Mouse (Mus musculus): Measurements from ENCODE around the gene Cplane1. TPM values are rescaled to one million over a fixed set of nuclear protein-coding genes. Genes with fewer than 3 reads are reported as not detected.
"Not testable (repeated sequence)": the region's sequence is repeated elsewhere in the genome, so short reads cannot be mapped to it uniquely, and the experiment has no call there.

The Cplane1 gene
- polyA plus RNA-seq, 1 experiment from 2014 or later: 10.0 TPM

GRCm38 (mm10) chr15:8200317-8200716 is 31.4 kb downstream of the Cplane1 start:
- H3K27me3 ChIP-seq (replicated peaks; ENCODE audit: control insufficient read depth, insufficient read depth, low read length): no peaks in the 10 kb centered on the region
- H3K4me2 ChIP-seq (ENCODE audit: low read length): no peak overlapping the region
- H3K9ac ChIP-seq (ENCODE audit: low read length): no peak overlapping the region
- H3K36me3 ChIP-seq (ENCODE audit: control insufficient read depth, insufficient read depth, low read length): peaks cover 55% of the 10 kb centered on the region
- ATAC-seq (replicated peaks; ENCODE audit: low FRiP score, low TSS enrichment, low read depth) (no peak), DNase-seq (ENCODE audit: low spot score) (no peak)
- 0 out of 2 replicates have a peak, but pooled peaks cover 2% of the 10 kb centered on the region for H3K9me3 ChIP-seq (ENCODE audit: control insufficient read depth, low read length)
- no peaks in the 10 kb centered on the region for H3K4me1 ChIP-seq (replicated peaks; ENCODE audit: control insufficient read depth, insufficient read depth, low read length)
- no peak overlapping the region for H3K27ac ChIP-seq (ENCODE audit: low read depth)
- H3K4me3 ChIP-seq (ENCODE audit: low read depth, low read length): no peak overlapping the region

DNA sequence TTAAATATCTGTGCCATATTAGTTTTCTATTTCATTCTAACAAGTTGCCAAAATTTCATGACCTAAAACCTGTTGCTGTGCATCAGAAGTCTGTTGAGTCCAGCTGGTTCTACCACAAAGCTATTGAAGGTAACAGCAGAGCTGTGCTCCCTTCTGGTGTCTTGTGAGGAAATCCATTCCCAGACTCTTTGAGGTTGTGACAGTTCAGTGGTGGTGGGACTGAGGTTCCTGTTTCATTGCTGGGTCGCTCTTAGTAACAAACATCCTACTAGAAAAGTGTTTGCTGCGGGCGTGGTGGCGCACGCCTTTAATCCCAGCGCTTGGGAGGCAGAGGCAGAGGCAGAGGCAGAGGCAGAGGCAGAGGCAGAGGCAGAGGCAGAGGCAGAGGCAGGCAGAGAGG is 39.5 kb downstream of the Cplane1 start:
- DNase-seq (ENCODE audit: low spot score) (no peak), ATAC-seq (replicated peaks; ENCODE audit: low FRiP score, low TSS enrichment, low read depth) (no peak)
- Histone ChIP-seq H3K27me3 (replicated peaks; ENCODE audit: control insufficient read depth, insufficient read depth, low read length) (no peaks in the 10 kb centered on the region), H3K4me3 (ENCODE audit: low read depth, low read length) (no peak overlapping the region), H3K4me1 (replicated peaks; ENCODE audit: control insufficient read depth, insufficient read depth, low read length) (no peaks in the 10 kb centered on the region), H3K9ac (ENCODE audit: low read length) (no peak overlapping the region), H3K9me3 (ENCODE audit: control insufficient read depth, low read length) (no peaks in the 10 kb centered on the region), H3K36me3 (ENCODE audit: control insufficient read depth, insufficient read depth, low read length) (peaks cover 56% of the 10 kb centered on the region), H3K27ac (ENCODE audit: low read depth) (no peak overlapping the region), H3K4me2 (ENCODE audit: low read length) (no peak overlapping the region)
- 88% methylated on average over 6 of the region's 6 CpGs for WGBS

DNA sequence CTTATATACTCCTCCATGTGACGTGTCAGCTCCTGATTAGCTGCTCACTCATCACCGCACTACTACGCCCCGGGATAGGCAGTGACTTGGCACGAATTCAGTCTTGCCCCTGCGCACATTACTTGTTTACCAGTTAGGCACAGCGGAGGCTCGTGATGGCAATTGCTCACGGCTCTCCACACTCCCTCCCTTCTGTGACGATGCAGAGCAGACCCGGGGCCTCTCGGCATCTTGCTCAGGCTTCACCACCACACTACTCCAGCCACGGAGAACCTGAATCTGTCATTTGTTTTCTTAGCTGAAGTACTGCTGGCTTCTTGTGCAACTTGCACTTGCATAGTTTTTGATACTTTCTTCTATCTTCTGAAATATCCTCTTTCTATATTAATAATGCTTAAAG is 45.9 kb downstream of the Cplane1 start:
- H3K9me3 ChIP-seq (ENCODE audit: control insufficient read depth, low read length): no peaks in the 10 kb centered on the region
- H3K4me1 ChIP-seq (replicated peaks; ENCODE audit: control insufficient read depth, insufficient read depth, low read length): no peaks in the 10 kb centered on the region

GRCm38 (mm10) chr15:8234167-8234566 is 65.3 kb downstream of the Cplane1 start:
- 93% methylated on average over 1 of the region's 1 CpGs for WGBS
- H3K27me3 ChIP-seq (replicated peaks; ENCODE audit: control insufficient read depth, insufficient read depth, low read length); H3K9ac ChIP-seq (ENCODE audit: low read length); DNase-seq (ENCODE audit: low spot score); H3K4me2 ChIP-seq (ENCODE audit: low read length); H3K4me3 ChIP-seq (ENCODE audit: low read depth, low read length); H3K4me1 ChIP-seq (replicated peaks; ENCODE audit: control insufficient read depth, insufficient read depth, low read length); H3K27ac ChIP-seq (ENCODE audit: low read depth); H3K9me3 ChIP-seq (ENCODE audit: control insufficient read depth, low read length); ATAC-seq (replicated peaks; ENCODE audit: low FRiP score, low TSS enrichment, low read depth): not testable (repeated sequence)
- peaks cover 69% of the 10 kb centered on the region for H3K36me3 ChIP-seq (ENCODE audit: control insufficient read depth, insufficient read depth, low read length)

More for the DNA sequence above, 45.9 kb downstream of the Cplane1 start:
- no peaks in the 10 kb centered on the region for H3K27me3 ChIP-seq (replicated peaks; ENCODE audit: control insufficient read depth, insufficient read depth, low read length)
- WGBS: 95% methylated on average over 13 of the region's 13 CpGs
- H3K4me2 ChIP-seq (ENCODE audit: low read length): no peak overlapping the region
- peak; percentile 24 for DNase-seq (ENCODE audit: low spot score)
- no peak overlapping the region for H3K4me3 ChIP-seq (ENCODE audit: low read depth, low read length)
- peaks cover 68% of the 10 kb centered on the region for H3K36me3 ChIP-seq (ENCODE audit: control insufficient read depth, insufficient read depth, low read length)
- H3K9ac ChIP-seq (ENCODE audit: low read length): no peak overlapping the region
- no peak overlapping the region for H3K27ac ChIP-seq (ENCODE audit: low read depth)
- no peak for ATAC-seq (replicated peaks; ENCODE audit: low FRiP score, low TSS enrichment, low read depth)

- no peak overlapping the region for H3K4me2 ChIP-seq (ENCODE audit: low read length)
- ATAC-seq (replicated peaks; ENCODE audit: low FRiP score, low TSS enrichment, low read depth) (no peak), DNase-seq (ENCODE audit: low spot score) (no peak)
- no peak overlapping the region for H3K4me3 ChIP-seq (ENCODE audit: low read depth, low read length)
- no peaks in the 10 kb centered on the region for H3K9me3 ChIP-seq (ENCODE audit: control insufficient read depth, low read length)
- H3K27ac ChIP-seq (ENCODE audit: low read depth): no peak overlapping the region
- 69% methylated on average over 3 of the region's 3 CpGs for WGBS
- H3K9ac ChIP-seq (ENCODE audit: low read length): no peak overlapping the region
- H3K36me3 ChIP-seq (ENCODE audit: control insufficient read depth, insufficient read depth, low read length): peaks cover 63% of the 10 kb centered on the region
- H3K27me3 ChIP-seq (replicated peaks; ENCODE audit: control insufficient read depth, insufficient read depth, low read length): no peaks in the 10 kb centered on the region
- no peaks in the 10 kb centered on the region for H3K4me1 ChIP-seq (replicated peaks; ENCODE audit: control insufficient read depth, insufficient read depth, low read length)
These were observed 97.0 kb downstream of the Cplane1 start for GRCm38 (mm10) chr15:8265946-8266345.

DNA sequence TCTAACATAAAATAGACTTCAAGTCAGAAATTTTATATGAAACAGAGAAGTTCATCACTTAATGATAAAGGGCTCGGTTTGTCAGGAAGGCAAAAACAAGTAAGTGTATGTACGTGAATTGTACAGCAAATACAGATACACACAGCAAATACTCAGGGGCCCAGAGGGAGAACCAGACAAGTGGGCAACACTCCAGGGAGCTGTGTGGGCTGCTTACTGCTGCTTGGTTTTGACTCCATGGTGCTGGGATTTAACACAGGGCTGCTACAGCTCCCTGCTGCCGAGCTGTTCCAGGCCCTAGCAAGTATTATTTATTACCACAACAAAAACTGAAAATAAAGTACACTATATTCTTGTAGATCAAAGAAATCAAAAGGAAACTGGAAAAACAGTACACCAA is 98.3 kb downstream of the Cplane1 start:
- Histone ChIP-seq H3K4me1 (replicated peaks; ENCODE audit: control insufficient read depth, insufficient read depth, low read length) (no peaks in the 10 kb centered on the region), H3K4me3 (ENCODE audit: low read depth, low read length) (no peak overlapping the region), H3K36me3 (ENCODE audit: control insufficient read depth, insufficient read depth, low read length) (peaks cover 66% of the 10 kb centered on the region), H3K9ac (ENCODE audit: low read length) (no peak overlapping the region), H3K4me2 (ENCODE audit: low read length) (no peak overlapping the region), H3K9me3 (ENCODE audit: control insufficient read depth, low read length) (no peaks in the 10 kb centered on the region), H3K27ac (ENCODE audit: low read depth) (no peak overlapping the region), H3K27me3 (replicated peaks; ENCODE audit: control insufficient read depth, insufficient read depth, low read length) (no peaks in the 10 kb centered on the region)
- WGBS: 89% methylated on average over 3 of the region's 3 CpGs
- ATAC-seq (replicated peaks; ENCODE audit: low FRiP score, low TSS enrichment, low read depth) (no peak), DNase-seq (ENCODE audit: low spot score) (no peak)

DNA sequence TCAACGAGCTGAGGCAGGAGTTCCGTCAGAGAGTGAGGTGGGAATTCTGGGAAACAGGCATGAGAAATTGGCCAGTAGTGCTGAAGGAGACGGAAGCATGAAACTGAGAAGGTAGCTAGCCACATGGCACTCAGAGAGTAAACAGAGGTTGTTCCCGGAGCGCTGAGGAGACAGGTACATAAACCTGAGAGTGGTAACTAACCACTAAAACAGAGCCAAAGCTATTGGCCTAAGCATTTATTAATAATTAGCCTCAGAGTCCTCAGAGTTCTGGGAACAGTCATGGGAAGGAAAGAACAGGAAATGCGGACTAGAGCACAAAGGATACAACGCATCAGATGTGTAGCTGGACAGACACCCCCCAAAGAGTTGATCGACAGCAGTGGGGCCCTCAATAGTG is 99.3 kb downstream of the Cplane1 start:
- no peak overlapping the region for H3K27ac ChIP-seq (ENCODE audit: low read depth)
- no peaks in the 10 kb centered on the region for H3K9me3 ChIP-seq (ENCODE audit: control insufficient read depth, low read length)
- DNase-seq (ENCODE audit: low spot score): no peak
- H3K4me3 ChIP-seq (ENCODE audit: low read depth, low read length): no peak overlapping the region
- no peak for ATAC-seq (replicated peaks; ENCODE audit: low FRiP score, low TSS enrichment, low read depth)
- WGBS: 88% methylated on average over 8 of the region's 8 CpGs
- no peaks in the 10 kb centered on the region for H3K27me3 ChIP-seq (replicated peaks; ENCODE audit: control insufficient read depth, insufficient read depth, low read length)
- no peak overlapping the region for H3K4me2 ChIP-seq (ENCODE audit: low read length)
- H3K4me1 ChIP-seq (replicated peaks; ENCODE audit: control insufficient read depth, insufficient read depth, low read length): no peaks in the 10 kb centered on the region
- no peak overlapping the region for H3K9ac ChIP-seq (ENCODE audit: low read length)
- H3K36me3 ChIP-seq (ENCODE audit: control insufficient read depth, insufficient read depth, low read length): peaks cover 63% of the 10 kb centered on the region

GRCm38 (mm10) chr15:8271952-8272351 is 103.0 kb downstream of the Cplane1 start:
- no peak for ATAC-seq (replicated peaks; ENCODE audit: low FRiP score, low TSS enrichment, low read depth)

DNA sequence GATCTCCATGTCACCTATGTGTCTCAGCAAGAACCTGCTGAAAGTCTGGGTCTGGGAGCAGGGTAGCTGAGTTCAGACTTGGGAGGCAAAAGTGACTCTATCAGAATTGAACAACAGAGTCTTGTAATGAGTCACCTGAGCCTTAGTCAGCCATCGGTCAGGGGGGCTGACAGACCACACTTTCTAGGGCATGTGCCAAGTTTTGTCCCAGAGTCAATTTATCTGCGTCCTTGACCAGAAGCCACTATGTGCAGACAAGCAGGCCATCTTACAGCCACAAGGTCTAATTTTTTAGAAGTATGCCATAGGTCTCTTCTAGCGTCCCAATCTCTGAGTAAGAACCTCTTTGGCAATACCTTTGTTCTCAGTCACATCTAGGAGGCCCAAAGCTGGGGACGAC is 109.0 kb downstream of the Cplane1 start:
- not testable (repeated sequence) for H3K4me3 ChIP-seq (ENCODE audit: low read depth, low read length); H3K36me3 ChIP-seq (ENCODE audit: control insufficient read depth, insufficient read depth, low read length); H3K27me3 ChIP-seq (replicated peaks; ENCODE audit: control insufficient read depth, insufficient read depth, low read length); DNase-seq (ENCODE audit: low spot score); H3K27ac ChIP-seq (ENCODE audit: low read depth); H3K4me2 ChIP-seq (ENCODE audit: low read length); H3K4me1 ChIP-seq (replicated peaks; ENCODE audit: control insufficient read depth, insufficient read depth, low read length); ATAC-seq (replicated peaks; ENCODE audit: low FRiP score, low TSS enrichment, low read depth); H3K9me3 ChIP-seq (ENCODE audit: control insufficient read depth, low read length); H3K9ac ChIP-seq (ENCODE audit: low read length)
- WGBS: 91% methylated on average over 4 of the region's 4 CpGs

More at GRCm38 (mm10) chr15:8271952-8272351, 103.0 kb downstream of the Cplane1 start:
- no peak for DNase-seq (ENCODE audit: low spot score)
- no peaks in the 10 kb centered on the region for H3K9me3 ChIP-seq (ENCODE audit: control insufficient read depth, low read length)
- peaks cover 36% of the 10 kb centered on the region for H3K36me3 ChIP-seq (ENCODE audit: control insufficient read depth, insufficient read depth, low read length)
- no peak overlapping the region for H3K9ac ChIP-seq (ENCODE audit: low read length)
- H3K4me3 ChIP-seq (ENCODE audit: low read depth, low read length): no peak overlapping the region
- H3K4me2 ChIP-seq (ENCODE audit: low read length): no peak overlapping the region
- H3K27me3 ChIP-seq (replicated peaks; ENCODE audit: control insufficient read depth, insufficient read depth, low read length): no peaks in the 10 kb centered on the region
- WGBS: 88% methylated on average over 8 of the region's 8 CpGs
- no peak overlapping the region for H3K27ac ChIP-seq (ENCODE audit: low read depth)
- H3K4me1 ChIP-seq (replicated peaks; ENCODE audit: control insufficient read depth, insufficient read depth, low read length): no peaks in the 10 kb centered on the region
